Mouse (Mus musculus): ENCODE results near the gene Wnt11. TPM values are rescaled to one million over a fixed set of nuclear protein-coding genes. Genes with fewer than 3 reads are reported as not detected.

Gene Wnt11
- 1 to 10 TPM; 1.1 TPM for total RNA-seq (2023)

GRCm38 (mm10) chr7:98834711-98835321, at the start of gene Wnt11:
Gene Wnt11, plus strand, starts transcription at chr7:98835112.

Other genes starting within 250 kb of the Wnt11 start
- 10 to 100 TPM; 39.7 to 42.0 TPM for gene Emsy, start 178.3 kb upstream of the Wnt11 start, total RNA-seq (2023)
- 10 to 100 TPM; 15.3 to 16.0 TPM for gene Thap12, start 132.0 kb upstream of the Wnt11 start, total RNA-seq (2023)

All from neutrophil, adult 59 days (primary cell).